Mouse (Mus musculus) ES-E14 (cell line): Measurements from ENCODE around the gene Uba5. TPM values are rescaled to one million over a fixed set of nuclear protein-coding genes. Genes with fewer than 3 reads are reported as not detected.

Experiments
- DNase-seq: peaks from one replicate; pipeline ENCODE4 v3.0.0-alpha.2; 2013; ENCODE audit warnings: low read depth, low spot score
- H3K27ac ChIP-seq: 2 replicates; pipeline ENCODE4 v1.5.1; 2012; ENCODE audit warnings: low read depth, mild to moderate bottlenecking, low read length, moderate library complexity, mixed read lengths; ENCODE audit not compliant: poor library complexity, insufficient read depth, severe bottlenecking
- H3K36me3 ChIP-seq: 2 replicates; pipeline ENCODE4 v1.6.1; 2012; ENCODE audit warnings: mild to moderate bottlenecking, low read length, moderate library complexity, mixed read lengths; ENCODE audit not compliant: control insufficient read depth, poor library complexity, insufficient read depth, severe bottlenecking
- H3K4me1 ChIP-seq, 2 experiments: fragments of 150-350 bp in 1 of 2; sonication (generic) in 1 of 2; 2 replicates each; pipeline ENCODE4 v1.6.1; 2012; ENCODE audit warnings: low read length in 2 of 2, mild to moderate bottlenecking in 1 of 2, mixed read lengths in 1 of 2; ENCODE audit not compliant: control insufficient read depth in 2 of 2, insufficient read depth in 2 of 2, poor library complexity in 1 of 2
- H3K4me3 ChIP-seq, 2 experiments: fragments of 150-350 bp in 1 of 2; sonication (generic) in 1 of 2; 2 replicates each; pipeline ENCODE4 v1.5.1; 2012; ENCODE audit warnings: low read length in 2 of 2, low read depth in 1 of 2, mild to moderate bottlenecking in 1 of 2, mixed read lengths in 1 of 2; ENCODE audit not compliant: insufficient read depth in 1 of 2, poor library complexity in 1 of 2, severe bottlenecking in 1 of 2
- H3K9ac ChIP-seq: 2 replicates; pipeline ENCODE4 v1.6.1; 2012; ENCODE audit warnings: low read depth, mild to moderate bottlenecking, low read length, mixed read lengths; ENCODE audit not compliant: poor library complexity, insufficient read depth, severe bottlenecking
- H3K9me3 ChIP-seq: fragments of 150-350 bp; sonication (generic); 2 replicates; pipeline ENCODE4 v1.6.1; 2012; ENCODE audit warnings: low read depth, mild to moderate bottlenecking, low read length; ENCODE audit not compliant: control insufficient read depth, insufficient read depth
- CHD2 ChIP-seq: IDR thresholded peaks from 2 replicates; pipeline ENCODE4 v1.6.1; 2014; ENCODE audit warnings: mild to moderate bottlenecking, low read depth, low read length, inconsistent platforms
- HCFC1 ChIP-seq: IDR thresholded peaks from 2 replicates; pipeline ENCODE4 v1.6.1; 2012; ENCODE audit warnings: low read length, inconsistent platforms, borderline replicate concordance; ENCODE audit not compliant: insufficient read depth
- MAFK ChIP-seq: IDR thresholded peaks from 2 replicates; pipeline ENCODE4 v1.6.1; 2014; ENCODE audit warnings: mild to moderate bottlenecking, low read depth, low read length, inconsistent platforms; ENCODE audit not compliant: insufficient read depth
- ZC3H11A ChIP-seq: IDR thresholded peaks from 2 replicates; pipeline ENCODE4 v1.6.1; 2012; ENCODE audit warnings: low read depth, mild to moderate bottlenecking, inconsistent platforms, low read length, borderline replicate concordance
- ZNF384 ChIP-seq: IDR thresholded peaks from 2 replicates; pipeline ENCODE4 v1.6.1; 2012; ENCODE audit warnings: low read depth, low read length, inconsistent platforms
- in situ Hi-C, 2 experiments: fragments of 600-800 bp; cut with MboI; formaldehyde crosslinking; loops; one replicate each; pipeline ENCODE4 v1.15.1; 2025; ENCODE audit warnings: low sequenced_read_pairs in 2 of 2, inconsistent platforms in 1 of 2; ENCODE audit not compliant: unreplicated experiment in 2 of 2
- total RNA-seq: library from RNA; depleted of rRNA; stranded (reverse); fragments of 300-350 nt; gene quantifications from 2 replicates; pipeline ENCODE4 v1.2.3, GENCODE M21; 2012

The Uba5 gene
- total RNA-seq, 1 experiment = 44.7 TPM

- Histone ChIP-seq H3K9me3 (no peaks in the 10 kb centered on the region), H3K4me3 (no peak overlapping the region), H3K4me1 (peaks cover 13 to 14% of the 10 kb centered on the region in 2 experiments; a peak in 3 of 4 replicates), H3K9ac (no peak overlapping the region), H3K27ac (no peak overlapping the region; the same call in 1 of the 2 replicates), H3K36me3 (no peaks in the 10 kb centered on the region)
- DNase-seq = no peak
- in situ Hi-C loops = no loop called here
- TF ChIP-seq CHD2 = no peak
- no peak for TF ChIP-seq MAFK
- TF ChIP-seq ZC3H11A = no peak
- TF ChIP-seq ZNF384 = no peak
- TF ChIP-seq HCFC1 = no peak
Measured at GRCm38 (mm10) chr9:104085730-104086429, 22.9 kb upstream of the Uba5 start.

- in situ Hi-C loops = no loop called here
- no peak for DNase-seq
- Histone ChIP-seq H3K4me1 (peaks cover 3 to 8% of the 10 kb centered on the region in 2 experiments; a peak in 2 of 4 replicates), H3K4me3 (no peak overlapping the region), H3K9ac (no peak overlapping the region), H3K27ac (no peak overlapping the region), H3K36me3 (peaks cover 2% of the 10 kb centered on the region; the same call in 1 of the 2 replicates), H3K9me3 (no peaks in the 10 kb centered on the region)
- TF ChIP-seq ZC3H11A (no peak), HCFC1 (no peak), CHD2 (no peak), MAFK (no peak), ZNF384 (no peak)
Measured at GRCm38 (mm10) chr9:104080038-104080437, 17.1 kb upstream of the Uba5 start.

GRCm38 (mm10) chr9:104079379-104079778, 16.4 kb upstream of the Uba5 start:
- Histone ChIP-seq H3K9me3 (no peaks in the 10 kb centered on the region), H3K4me1 (0 out of 4 replicates have a peak, but pooled peaks cover 0 to 6% of the 10 kb centered on the region in 2 experiments), H3K36me3 (peaks cover 2% of the 10 kb centered on the region; the same call in 1 of the 2 replicates), H3K9ac (no peak overlapping the region), H3K4me3 (no peak overlapping the region), H3K27ac (no peak overlapping the region)
- DNase-seq = peak; percentile 61
- no peak for TF ChIP-seq CHD2
- 0 out of 2 replicates have a peak, but pooled peaks have one; percentile 5 for TF ChIP-seq ZC3H11A
- no peak for TF ChIP-seq ZNF384
- peak; percentile 94 for TF ChIP-seq MAFK
- no peak for TF ChIP-seq HCFC1
- in situ Hi-C loops = no loop called here

GRCm38 (mm10) chr9:104078780-104079179, 15.8 kb upstream of the Uba5 start:
- DNase-seq = no peak
- no peak overlapping the region for H3K4me3 ChIP-seq
- H3K9me3 ChIP-seq = no peaks in the 10 kb centered on the region
- TF ChIP-seq ZC3H11A = no peak
- TF ChIP-seq ZNF384 = no peak
- no peak for TF ChIP-seq CHD2
- no peak for TF ChIP-seq MAFK
- no peak for TF ChIP-seq HCFC1
- H3K4me1 ChIP-seq = 0 out of 4 replicates have a peak, but pooled peaks cover 0 to 2% of the 10 kb centered on the region in 2 experiments
- no peak overlapping the region for H3K9ac ChIP-seq
- H3K36me3 ChIP-seq = peaks cover 2% of the 10 kb centered on the region; the same call in 1 of the 2 replicates
- in situ Hi-C loops = no loop called here
- no peak overlapping the region for H3K27ac ChIP-seq
